Mouse (Mus musculus) liver, adult (tissue): ENCODE results near the gene Irf5.

Source experiments
- GATA4 ChIP-seq: IDR thresholded peaks from 2 replicates; pipeline ENCODE4 v1.6.1; 2014; ENCODE audit warnings: mild to moderate bottlenecking, low read length; ENCODE audit not compliant: insufficient replicate concordance

Gene Irf5

DNA sequence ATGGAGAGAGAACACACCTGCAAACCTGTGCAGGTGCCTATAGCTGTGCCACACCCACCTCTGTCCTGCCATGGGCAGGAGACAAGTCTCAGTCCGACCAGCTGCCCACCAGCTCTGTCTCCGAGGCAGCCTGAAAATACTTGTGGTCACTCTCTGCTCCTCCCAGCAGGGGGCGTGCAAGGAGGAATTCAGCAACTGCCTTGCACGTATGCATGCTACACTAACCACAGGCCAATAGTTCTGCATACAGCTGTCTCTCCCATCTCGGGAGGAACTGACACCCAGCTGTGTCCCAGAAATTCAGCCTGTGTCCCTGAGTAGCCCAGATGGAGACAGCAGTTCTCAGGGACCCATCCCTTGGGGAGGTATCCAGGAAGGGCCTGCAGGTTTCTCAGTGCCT is 9.3 kb upstream of the Irf5 start:
- TF ChIP-seq GATA4, result no peak

DNA sequence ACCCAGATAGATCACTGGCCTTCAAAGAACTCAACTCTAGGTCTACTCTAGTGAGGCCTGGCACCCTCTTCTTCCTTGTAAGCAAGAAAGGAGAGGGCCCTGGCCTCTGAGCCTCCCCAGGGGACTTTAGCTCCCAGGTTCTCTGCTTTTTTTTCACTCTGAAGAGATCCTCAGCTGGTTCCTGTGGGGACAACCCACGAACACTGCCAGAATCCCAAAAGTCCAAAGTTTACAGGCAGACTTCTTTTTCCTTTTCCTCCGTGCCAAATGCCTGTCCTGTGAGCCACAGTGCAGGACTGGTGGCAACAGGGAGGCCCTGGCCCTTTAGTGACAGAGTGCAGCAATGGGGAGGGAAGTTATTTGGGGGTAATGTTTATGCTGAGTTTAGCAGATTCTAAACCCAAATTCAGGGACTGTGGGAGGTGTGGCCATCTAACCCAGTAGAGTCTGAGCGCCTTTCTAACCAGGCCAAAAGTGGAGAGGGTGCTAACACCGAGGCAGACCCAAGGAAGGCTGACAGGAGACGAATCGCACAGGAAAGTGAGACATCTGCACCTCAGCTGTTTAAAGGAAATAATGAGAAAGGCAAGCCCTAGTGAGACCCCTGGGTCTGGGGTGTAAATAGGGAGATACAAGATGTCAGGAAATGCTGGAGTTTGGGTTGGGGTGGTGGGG is 3.7 kb upstream of the Irf5 start:
- TF ChIP-seq GATA4, result no peak

DNA sequence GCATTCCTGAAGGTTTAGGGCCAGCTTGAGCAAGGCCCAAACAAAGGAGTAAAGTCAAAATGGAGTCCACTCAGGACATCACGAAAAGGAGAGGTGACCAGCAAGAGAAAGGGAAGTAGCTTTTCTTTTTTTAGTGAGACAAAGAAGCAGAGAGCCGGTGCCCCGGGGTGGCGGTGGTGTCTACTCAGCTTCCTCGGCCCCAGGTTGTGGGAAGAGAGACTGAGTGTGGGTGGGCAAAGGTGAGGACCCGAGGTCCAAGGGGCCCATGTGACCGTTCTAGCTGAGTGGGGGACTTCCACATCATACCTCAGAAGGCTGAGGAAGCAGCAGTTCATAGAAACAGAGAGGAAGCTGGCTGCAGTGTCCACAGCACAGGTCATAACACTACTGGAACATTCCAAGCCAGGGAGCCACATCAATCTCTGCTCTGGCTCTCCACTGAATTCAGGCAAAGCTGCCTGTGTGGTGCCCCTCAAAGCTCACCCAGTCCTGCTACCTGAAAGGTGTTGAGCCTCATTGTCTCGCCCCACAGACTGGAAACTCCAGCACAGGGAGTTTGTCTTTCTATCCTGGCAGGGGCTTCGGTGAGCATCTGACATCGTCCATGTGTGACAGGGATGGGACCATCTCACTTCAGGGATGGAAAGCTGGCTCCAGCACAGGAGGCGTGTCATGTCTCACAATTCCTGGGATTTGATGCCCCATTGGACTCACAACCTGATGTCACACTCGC is 3.0 kb upstream of the Irf5 start:
- no peak for TF ChIP-seq GATA4

DNA sequence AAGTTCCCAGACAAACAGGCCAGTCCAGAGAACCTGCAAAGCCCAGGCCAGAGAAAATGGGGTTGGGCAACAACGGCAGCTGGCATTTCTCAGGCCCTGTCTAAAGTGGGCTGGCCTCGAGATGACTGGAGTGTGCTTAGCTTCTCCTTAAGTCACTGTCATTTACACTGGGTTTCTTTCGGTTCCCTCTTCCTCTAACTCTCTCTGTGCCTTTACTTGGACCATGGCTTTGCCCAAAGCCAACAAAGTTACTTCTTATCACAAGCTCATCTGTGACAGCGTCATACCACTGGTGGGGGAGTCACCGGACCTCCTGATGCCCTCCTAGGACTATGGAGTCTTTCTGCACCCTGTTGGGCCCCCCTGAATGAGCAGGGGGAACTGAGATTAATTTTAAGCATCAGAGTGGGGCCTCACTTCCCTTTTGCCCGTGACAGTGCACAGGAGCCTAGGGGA is 2.4 kb upstream of the Irf5 start:
- TF ChIP-seq GATA4, result no peak

DNA sequence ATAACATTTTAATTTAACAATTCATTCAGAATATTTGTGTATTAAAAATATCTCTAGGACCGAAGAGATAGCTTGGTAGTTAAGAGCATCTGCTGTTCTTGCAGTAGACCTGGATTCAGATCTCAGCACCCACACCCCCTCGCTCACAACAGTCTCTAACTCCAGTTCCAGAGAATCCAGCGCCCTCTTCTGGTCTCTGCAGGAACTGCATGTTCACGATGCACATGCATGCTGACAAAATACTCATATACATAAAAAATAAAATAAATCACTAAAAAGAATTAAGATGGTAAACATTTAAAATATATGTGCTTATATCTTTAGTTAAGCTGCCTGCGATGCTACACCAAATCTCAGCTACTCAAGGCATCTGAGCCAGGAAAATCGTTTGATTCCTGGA is 1.2 kb upstream of the Irf5 start:
- TF ChIP-seq GATA4, result no peak

DNA sequence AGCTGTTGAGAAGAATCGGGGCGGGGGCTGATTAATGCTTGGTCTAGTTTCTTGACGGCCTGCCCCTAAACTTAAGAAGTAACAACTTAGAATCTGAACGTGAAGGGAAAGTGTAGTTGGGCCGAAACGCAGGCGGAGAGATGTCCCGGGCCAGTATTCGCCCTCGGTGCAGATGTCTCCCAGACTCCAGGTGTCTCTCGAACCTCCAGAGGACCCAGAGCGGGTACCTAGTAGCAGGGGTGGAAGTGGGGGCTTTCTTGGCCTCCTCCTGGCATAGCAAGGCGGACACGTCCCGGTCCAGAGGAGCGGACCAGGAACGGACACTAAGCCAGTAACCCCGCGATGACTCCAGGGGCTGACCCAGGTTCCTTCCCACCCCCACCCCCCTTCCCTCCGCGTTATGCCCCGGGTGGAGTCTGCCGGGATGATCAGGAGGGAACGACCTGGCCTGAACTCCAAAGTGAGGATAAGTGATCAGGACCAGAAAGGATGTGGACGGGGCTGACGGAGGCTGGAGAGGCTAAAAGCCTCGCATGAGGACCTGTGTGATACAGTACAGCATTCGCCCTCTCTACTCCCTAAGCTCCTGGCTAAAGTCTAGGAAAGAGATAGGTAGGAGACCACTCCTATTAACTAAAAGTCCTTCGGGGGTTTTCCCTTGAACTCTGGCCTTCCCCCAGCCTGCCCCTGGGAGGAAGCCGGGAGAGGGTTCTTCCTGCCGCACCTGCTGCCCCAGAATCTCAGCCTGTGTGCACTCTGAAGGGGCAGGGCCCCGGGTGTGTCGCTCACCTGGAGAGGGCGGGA is 1.1 kb downstream of the Irf5 start:
- TF ChIP-seq GATA4, result no peak

DNA sequence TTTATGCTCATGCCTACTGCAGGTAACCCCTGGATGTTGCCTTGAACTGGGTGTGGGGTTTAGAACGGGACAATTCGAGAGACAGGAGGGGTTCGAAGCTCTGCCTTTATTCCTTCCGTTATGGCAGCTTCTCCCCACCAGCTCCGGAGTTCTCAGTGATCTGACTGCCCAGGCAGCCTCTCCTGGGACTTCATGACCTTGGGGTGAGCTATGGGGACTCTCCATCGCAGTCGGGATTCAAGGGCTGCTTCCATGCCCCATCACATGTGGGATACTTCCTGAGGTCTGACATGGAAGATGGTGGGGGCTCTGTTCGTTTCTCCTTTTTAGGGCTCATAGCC is 1.7 kb downstream of the Irf5 start:
- no peak for TF ChIP-seq GATA4

DNA sequence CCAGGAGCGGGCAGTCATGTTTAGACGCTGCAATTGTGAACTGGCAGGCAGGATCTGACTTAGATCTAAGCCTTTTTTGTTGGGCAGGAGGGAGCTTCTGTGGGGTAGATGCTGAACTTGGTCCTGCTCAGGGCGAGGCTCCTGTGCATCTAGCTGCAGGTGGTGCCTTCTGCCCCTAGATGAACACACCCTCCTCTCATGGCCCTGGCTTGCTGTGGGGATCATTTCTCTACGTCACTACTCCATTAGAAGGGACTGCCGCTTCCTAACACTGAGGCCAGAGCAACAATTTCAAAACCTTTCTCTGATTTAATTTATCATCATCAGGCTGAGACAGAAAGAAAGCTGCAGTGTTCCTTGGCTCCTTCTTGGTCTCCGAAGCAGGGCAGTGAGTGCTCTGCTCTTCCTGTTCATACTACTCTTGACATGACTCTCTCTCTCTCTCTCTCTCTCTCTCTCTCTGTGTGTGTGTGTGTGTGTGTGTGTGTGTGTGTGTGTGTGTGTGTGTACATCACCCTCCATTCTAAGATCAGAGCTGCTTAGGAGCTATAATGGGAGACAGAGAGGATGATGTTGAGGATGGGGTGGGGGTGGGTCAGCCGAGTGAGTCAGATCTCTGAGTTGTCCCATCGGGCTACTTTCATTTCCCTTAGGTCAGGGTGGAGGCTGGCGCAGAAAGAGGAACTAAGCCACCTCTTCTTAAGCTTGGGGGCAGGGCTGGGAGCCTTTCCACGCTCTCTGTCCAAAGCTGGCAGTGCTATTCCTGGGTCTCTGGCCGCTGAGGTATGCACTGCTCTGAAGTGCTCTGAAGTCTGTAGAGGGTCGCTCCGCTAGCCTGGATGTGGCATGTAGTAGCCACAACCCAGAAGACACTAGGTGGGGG is 2.4 kb downstream of the Irf5 start:
- no peak for TF ChIP-seq GATA4

DNA sequence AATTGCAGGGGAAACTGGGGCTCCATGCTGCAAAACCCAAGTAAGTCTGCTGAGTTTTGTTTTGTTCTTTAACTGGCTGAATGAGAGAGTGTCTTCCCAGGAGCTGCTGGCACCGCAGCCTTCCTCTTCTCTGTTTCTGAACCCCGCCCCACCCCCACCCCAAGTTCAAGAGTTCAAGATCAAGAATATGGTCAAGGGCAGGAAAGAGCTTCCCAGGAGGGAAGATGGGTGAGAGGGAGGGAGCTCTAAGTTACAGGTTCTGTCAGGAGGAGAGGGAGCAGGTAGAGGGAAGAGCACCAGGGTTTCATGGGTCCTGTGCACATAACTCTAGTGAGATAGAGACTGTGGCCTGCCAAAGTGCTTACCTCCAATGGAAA is 3.0 kb downstream of the Irf5 start:
- no peak for TF ChIP-seq GATA4

DNA sequence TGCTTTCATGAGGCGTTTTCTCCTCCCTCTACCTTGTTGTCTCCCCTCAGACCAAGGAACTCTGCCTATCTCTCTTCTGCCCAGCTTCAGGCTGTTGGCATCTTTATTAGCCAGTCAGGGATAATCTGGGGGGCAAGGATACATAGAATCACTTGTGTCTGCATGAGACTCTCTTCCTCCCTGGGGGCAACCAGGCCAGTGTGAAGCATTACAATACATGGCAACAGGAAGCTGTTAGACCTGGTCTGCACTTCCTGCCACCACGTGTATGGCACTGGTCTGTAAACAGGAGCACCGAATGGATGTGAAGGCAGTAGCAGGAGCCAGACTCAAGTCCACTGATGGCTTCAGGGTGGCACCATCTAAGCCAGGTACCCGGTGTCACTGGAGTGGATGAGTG is 3.6 kb downstream of the Irf5 start:
- no peak for TF ChIP-seq GATA4

DNA sequence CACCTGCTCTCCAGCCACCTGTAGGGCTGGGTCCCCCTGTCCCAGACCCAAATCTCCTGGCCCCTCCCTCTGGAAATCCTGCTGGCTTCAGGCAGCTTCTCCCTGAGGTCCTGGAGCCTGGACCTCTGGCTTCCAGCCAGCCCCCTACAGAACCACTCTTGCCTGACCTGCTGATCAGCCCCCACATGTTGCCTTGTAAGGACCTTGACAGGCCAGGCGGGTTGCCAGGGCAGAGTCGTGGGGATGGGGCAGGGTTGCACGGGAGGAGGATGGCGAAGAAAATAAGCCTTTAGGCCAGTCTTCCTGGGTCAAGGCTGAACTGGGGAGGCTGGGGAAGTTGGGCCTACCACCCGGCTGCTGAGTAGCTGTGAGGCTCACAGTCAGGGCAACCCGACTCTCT is 8.9 kb downstream of the Irf5 start:
- no peak for TF ChIP-seq GATA4

DNA sequence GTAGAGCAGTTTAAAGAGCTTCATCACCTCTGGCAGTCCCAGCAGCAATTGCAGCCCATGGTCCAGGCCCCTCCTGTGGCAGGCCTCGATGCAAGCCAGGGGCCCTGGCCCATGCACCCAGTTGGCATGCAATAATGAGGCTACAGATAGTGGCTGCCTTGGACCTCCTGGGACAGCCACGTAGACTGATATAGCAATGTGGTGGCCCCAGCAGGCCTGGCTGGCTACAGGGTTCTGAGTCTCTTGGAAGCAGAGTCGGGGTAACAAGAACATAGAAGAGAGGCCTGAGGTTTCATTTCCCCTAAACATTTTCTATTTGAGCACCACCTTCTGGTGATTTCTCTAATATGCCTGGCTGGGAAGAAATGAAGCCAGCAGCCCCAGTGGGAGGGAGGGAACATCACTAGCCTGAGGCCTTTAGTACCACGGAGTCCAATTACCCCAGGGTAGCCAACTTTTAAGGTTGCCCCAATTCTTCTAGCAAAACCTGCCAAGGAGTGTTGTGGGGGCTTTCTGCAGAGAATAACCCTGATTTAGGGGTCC is 10.3 kb downstream of the Irf5 start:
- no peak for TF ChIP-seq GATA4

DNA sequence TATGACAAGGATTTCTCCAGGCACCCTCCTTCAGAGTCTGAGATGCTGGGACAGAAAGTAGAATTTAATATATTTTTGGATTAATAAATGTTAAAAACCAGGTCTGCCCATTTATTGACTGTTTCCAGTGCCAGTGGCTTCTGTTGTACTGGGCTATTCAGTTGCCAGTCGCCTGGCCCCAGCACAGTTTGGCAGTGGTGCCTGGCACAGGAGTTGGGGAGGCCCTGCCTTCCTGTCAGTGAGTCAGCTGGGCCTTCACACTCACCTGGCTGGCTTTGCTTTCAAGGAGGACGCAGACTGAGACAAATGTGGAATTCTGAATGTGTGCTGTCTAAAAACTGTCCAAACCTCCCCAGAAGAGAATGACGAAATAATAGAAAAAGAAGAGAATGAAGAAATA is 10.8 kb downstream of the Irf5 start:
- no peak for TF ChIP-seq GATA4

DNA sequence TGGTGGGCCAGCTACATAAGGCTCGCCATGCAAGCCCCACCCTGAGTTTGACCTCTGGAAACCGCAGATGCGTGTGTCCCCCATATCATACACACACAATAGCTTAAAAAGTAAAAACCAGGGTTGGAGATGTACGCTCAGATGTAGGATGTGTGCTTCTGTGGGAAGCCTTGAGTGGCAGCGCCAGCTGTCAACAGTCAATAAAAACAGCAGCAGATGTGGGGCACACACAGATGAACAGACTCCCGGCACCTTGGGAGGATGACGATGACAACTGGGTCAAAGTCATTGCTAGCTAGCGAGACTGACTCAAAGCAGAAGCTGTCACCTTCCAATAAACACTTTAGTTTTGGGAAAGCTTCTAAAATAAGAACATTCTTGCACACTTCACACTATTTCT is 13.1 kb downstream of the Irf5 start:
- TF ChIP-seq GATA4, result no peak

DNA sequence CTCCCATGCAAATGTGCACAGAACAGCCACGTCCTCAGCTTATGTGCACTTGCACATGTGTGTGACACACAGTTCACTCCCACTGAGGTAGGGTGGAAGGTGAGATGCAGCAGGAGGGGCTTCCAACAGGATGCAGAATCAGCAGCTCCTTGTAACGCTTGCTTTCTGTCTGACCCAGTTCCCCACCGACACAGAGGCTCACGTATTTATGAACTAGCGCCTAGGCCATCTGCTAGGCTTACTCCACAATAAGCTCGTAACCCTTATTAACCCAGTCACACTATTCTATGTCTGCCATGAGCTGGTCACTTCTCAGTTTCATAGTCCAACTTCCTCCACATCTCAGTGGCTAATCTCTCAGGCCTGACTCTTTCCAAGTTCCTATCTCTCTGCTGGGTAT is 13.8 kb downstream of the Irf5 start:
- TF ChIP-seq GATA4, result no peak
